Mouse (Mus musculus) ES-E14 (cell line): ENCODE measurements around the gene Tcn2. TPM values are rescaled to one million over a fixed set of nuclear protein-coding genes. Genes with fewer than 3 reads are reported as not detected.

Experiments used
- DNase-seq: peaks from one replicate; pipeline ENCODE4 v3.0.0-alpha.2; 2013; ENCODE audit warnings: low read depth, low spot score
- H3K27ac ChIP-seq: 2 replicates; pipeline ENCODE4 v1.5.1; 2012; ENCODE audit warnings: low read depth, mild to moderate bottlenecking, low read length, moderate library complexity, mixed read lengths; ENCODE audit not compliant: poor library complexity, insufficient read depth, severe bottlenecking
- H3K36me3 ChIP-seq: 2 replicates; pipeline ENCODE4 v1.6.1; 2012; ENCODE audit warnings: mild to moderate bottlenecking, low read length, moderate library complexity, mixed read lengths; ENCODE audit not compliant: control insufficient read depth, poor library complexity, insufficient read depth, severe bottlenecking
- H3K4me1 ChIP-seq, 2 experiments: fragments of 150-350 bp in 1 of 2; sonication (generic) in 1 of 2; 2 replicates each; pipeline ENCODE4 v1.6.1; 2012; ENCODE audit warnings: low read length in 2 of 2, mild to moderate bottlenecking in 1 of 2, mixed read lengths in 1 of 2; ENCODE audit not compliant: control insufficient read depth in 2 of 2, insufficient read depth in 2 of 2, poor library complexity in 1 of 2
- H3K4me3 ChIP-seq, 2 experiments: fragments of 150-350 bp in 1 of 2; sonication (generic) in 1 of 2; 2 replicates each; pipeline ENCODE4 v1.5.1; 2012; ENCODE audit warnings: low read length in 2 of 2, low read depth in 1 of 2, mild to moderate bottlenecking in 1 of 2, mixed read lengths in 1 of 2; ENCODE audit not compliant: insufficient read depth in 1 of 2, poor library complexity in 1 of 2, severe bottlenecking in 1 of 2
- H3K9ac ChIP-seq: 2 replicates; pipeline ENCODE4 v1.6.1; 2012; ENCODE audit warnings: low read depth, mild to moderate bottlenecking, low read length, mixed read lengths; ENCODE audit not compliant: poor library complexity, insufficient read depth, severe bottlenecking
- H3K9me3 ChIP-seq: fragments of 150-350 bp; sonication (generic); 2 replicates; pipeline ENCODE4 v1.6.1; 2012; ENCODE audit warnings: low read depth, mild to moderate bottlenecking, low read length; ENCODE audit not compliant: control insufficient read depth, insufficient read depth
- CHD2 ChIP-seq: IDR thresholded peaks from 2 replicates; pipeline ENCODE4 v1.6.1; 2014; ENCODE audit warnings: mild to moderate bottlenecking, low read depth, low read length, inconsistent platforms
- HCFC1 ChIP-seq: IDR thresholded peaks from 2 replicates; pipeline ENCODE4 v1.6.1; 2012; ENCODE audit warnings: low read length, inconsistent platforms, borderline replicate concordance; ENCODE audit not compliant: insufficient read depth
- MAFK ChIP-seq: IDR thresholded peaks from 2 replicates; pipeline ENCODE4 v1.6.1; 2014; ENCODE audit warnings: mild to moderate bottlenecking, low read depth, low read length, inconsistent platforms; ENCODE audit not compliant: insufficient read depth
- ZC3H11A ChIP-seq: IDR thresholded peaks from 2 replicates; pipeline ENCODE4 v1.6.1; 2012; ENCODE audit warnings: low read depth, mild to moderate bottlenecking, inconsistent platforms, low read length, borderline replicate concordance
- ZNF384 ChIP-seq: IDR thresholded peaks from 2 replicates; pipeline ENCODE4 v1.6.1; 2012; ENCODE audit warnings: low read depth, low read length, inconsistent platforms
- in situ Hi-C, 2 experiments: fragments of 600-800 bp; cut with MboI; formaldehyde crosslinking; loops; one replicate each; pipeline ENCODE4 v1.15.1; 2025; ENCODE audit warnings: low sequenced_read_pairs in 2 of 2, inconsistent platforms in 1 of 2; ENCODE audit not compliant: unreplicated experiment in 2 of 2
- total RNA-seq: library from RNA; depleted of rRNA; stranded (reverse); fragments of 300-350 nt; gene quantifications from 2 replicates; pipeline ENCODE4 v1.2.3, GENCODE M21; 2012

Tcn2 gene
- total RNA-seq, 1 experiment = 32.4 TPM

GRCm38 (mm10) chr11:3973081-3973480 lies 41.1 kb upstream of the Tcn2 start:
- in situ Hi-C loops = no loop called here

GRCm38 (mm10) chr11:3970361-3970760 lies 38.4 kb upstream of the Tcn2 start:
- Histone ChIP-seq H3K4me1 (peaks cover 0 to 3% of the 10 kb centered on the region in 2 experiments; a peak in 1 of 4 replicates), H3K9ac (no peak overlapping the region), H3K9me3 (no peaks in the 10 kb centered on the region), H3K4me3 (no peak overlapping the region), H3K36me3 (peaks cover 76% of the 10 kb centered on the region), H3K27ac (no peak overlapping the region)
- in situ Hi-C loops = no loop called here
- TF ChIP-seq CHD2 (no peak), ZC3H11A (no peak), MAFK (no peak), ZNF384 (no peak), HCFC1 (no peak)
- DNase-seq = no peak

More at GRCm38 (mm10) chr11:3973081-3973480, 41.1 kb upstream of the Tcn2 start:
- Histone ChIP-seq H3K27ac (no peak overlapping the region), H3K4me1 (no peaks in the 10 kb centered on the region), H3K4me3 (no peak overlapping the region), H3K9me3 (no peaks in the 10 kb centered on the region), H3K36me3 (peaks cover 90% of the 10 kb centered on the region), H3K9ac (no peak overlapping the region)
- DNase-seq = no peak
- no peak for TF ChIP-seq CHD2
- TF ChIP-seq ZC3H11A = no peak
- no peak for TF ChIP-seq HCFC1
- TF ChIP-seq MAFK = no peak
- no peak for TF ChIP-seq ZNF384

GRCm38 (mm10) chr11:3969837-3970236 lies 37.9 kb upstream of the Tcn2 start:
- peaks cover 70% of the 10 kb centered on the region for H3K36me3 ChIP-seq
- no peak for DNase-seq
- H3K9me3 ChIP-seq = no peaks in the 10 kb centered on the region
- H3K4me1 ChIP-seq = peaks cover 0 to 3% of the 10 kb centered on the region in 2 experiments; a peak in 1 of 4 replicates
- TF ChIP-seq MAFK (no peak), ZC3H11A (no peak), ZNF384 (no peak), HCFC1 (no peak)
- no peak overlapping the region for H3K9ac ChIP-seq
- no peak overlapping the region for H3K4me3 ChIP-seq
- in situ Hi-C loops = no loop called here
- H3K27ac ChIP-seq = no peak overlapping the region

- TF ChIP-seq HCFC1 (no peak), CHD2 (no peak), ZC3H11A (no peak), MAFK (no peak), ZNF384 (no peak)
- Histone ChIP-seq H3K27ac (peak overlapping the region; percentile 92), H3K36me3 (peaks cover 24% of the 10 kb centered on the region), H3K9me3 (no peaks in the 10 kb centered on the region), H3K9ac (peak overlapping the region; percentile 96), H3K4me1 (peaks cover 0 to 7% of the 10 kb centered on the region in 2 experiments; a peak in 1 of 4 replicates), H3K4me3 (peak overlapping the region; percentile 83 to 99)
- in situ Hi-C loops = no loop called here
- no peak for DNase-seq
Measured at GRCm38 (mm10) chr11:3964416-3965172, 32.6 kb upstream of the Tcn2 start.
